Mouse (Mus musculus) adrenal gland, postnatal 10 days (tissue): ENCODE results near the gene Lrrc59. TPM values are rescaled to one million over a fixed set of nuclear protein-coding genes. Genes with fewer than 3 reads are reported as not detected.
A peak's percentile ranks its signal among the peaks of the same experiment; 100 is the strongest.
"Not testable (repeated sequence)": the region's sequence is repeated elsewhere in the genome, so short reads cannot be mapped to it uniquely, and the experiment has no call there.

ENCODE experiments used
- DNase-seq: peaks from one replicate; pipeline ENCODE4 v3.0.0; 2021; ENCODE audit warnings: mixed read lengths
- total RNA-seq, 2 experiments: library from RNA; stranded (reverse); gene quantifications; 2 replicates each; pipeline ENCODE4 v1.2.3; 2021

Lrrc59 gene
- total RNA-seq, 2 experiments from 2014 or later, result 101 to 119 TPM

DNA sequence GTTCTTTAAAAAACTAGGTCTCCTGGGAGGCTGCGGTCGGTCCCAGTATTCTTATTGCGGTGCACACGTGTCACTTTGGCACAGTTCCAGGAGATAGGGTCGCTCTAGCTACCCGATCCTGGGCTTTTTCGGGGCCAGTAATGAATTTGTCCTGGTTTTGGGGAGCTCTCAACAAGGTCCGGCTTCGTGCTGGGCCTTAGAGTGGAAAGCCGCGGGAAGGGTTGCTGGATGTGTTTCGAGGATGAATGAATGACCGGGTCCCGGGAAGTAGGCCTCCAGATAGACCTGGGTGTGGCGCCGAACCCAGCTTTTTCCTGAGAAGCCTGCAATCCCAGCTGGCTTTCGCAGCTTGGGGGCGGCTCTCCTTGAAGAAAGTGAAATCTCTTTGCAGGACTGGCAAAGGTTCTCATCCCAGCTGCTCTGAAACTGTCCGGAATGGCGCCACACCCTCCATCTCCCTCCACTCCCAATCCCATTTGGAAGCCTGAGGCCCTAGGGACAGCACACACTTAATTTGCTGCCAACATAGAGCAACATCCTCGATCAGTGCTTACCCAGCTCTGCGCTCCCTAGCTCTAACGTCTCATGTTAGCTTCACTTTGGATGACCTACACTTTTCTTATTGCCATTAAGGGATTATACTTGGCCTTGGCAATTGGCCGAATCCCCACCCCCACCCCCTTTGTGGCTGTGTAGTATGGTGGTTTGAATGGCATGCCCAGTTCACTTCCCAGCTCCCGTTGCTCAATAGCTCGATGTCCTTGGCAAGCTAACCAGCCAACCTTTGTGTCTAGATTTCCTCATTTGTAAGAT, 838 bp downstream of the Lrrc59 start:
- DNase-seq, result peak; percentile 78

DNA sequence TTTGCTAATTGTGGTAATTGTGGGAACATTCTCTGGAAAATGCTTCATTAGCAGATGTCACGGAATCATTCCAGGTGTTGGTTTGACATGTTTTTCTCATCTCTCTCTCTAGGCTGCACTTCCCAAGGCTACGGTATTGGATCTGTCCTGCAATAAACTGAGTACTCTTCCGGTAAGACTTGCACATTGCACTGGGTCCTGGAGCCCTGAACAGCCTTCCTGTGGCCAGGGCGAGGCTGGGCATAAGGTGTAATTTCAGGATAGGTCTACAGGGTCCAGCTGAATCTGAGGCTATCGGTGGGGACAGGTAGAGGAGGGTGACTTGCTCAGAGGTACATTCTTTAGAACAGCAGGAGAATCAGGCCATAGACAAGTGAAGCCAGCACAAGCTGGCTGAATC, 2.4 kb downstream of the Lrrc59 start:
- DNase-seq, result no peak

DNA sequence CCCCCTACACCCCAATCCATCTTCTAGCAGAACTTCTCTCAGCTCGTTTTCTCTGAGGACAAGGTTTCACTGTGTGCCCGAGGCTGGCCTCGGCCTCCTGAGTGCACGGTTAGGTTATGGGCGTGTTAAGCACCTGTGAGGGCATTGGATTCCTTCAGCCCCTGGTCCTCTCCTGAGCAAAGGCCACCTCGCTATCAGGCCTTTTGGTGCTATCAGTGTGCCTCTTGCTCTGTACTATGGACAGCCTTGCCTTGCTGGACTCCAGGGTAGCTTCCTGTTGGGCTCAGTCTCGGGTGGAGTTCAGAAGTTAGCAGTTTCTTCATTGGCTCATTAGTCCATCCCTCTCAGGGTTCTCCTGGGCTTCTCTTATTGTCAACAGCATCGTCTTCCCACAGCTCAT, 3.4 kb downstream of the Lrrc59 start:
- DNase-seq, result no peak

GRCm38 (mm10) chr11:94634431-94634830, 4.9 kb downstream of the Lrrc59 start:
- DNase-seq, result no peak

DNA sequence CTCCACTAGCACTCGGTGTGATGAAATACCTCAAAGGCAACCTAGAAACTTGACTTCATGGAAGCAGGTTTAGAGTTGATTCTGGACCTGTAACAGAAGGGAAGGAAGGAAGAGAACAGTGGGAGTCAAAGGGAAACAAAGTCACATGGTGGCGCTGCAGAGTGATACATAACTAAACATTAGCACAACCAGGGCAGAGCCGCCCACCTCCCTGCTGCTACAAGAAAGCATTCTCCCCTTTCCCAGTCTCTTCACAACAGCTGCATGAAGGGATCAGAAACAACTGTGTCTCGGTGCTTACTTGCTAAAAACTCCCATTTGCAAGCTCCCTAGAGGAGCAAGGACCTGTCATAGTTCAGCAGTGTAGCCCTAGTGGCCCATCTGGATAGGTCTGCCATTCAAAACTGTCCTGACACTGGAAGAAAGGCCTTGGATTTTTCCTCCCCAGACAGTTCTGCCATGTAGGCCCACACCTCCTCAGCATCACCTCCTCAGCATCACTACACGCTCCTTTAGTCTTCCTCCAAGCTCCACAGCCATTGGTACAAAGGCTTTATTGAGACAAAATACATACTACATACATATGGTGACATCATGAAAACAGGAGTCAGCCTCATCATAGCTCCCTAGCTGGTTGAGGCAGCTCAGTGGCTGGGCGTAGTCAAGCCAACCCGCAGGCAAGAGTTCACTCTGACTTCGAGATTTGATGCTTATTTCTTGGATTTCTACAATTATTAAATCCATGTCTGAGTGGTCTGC, 15.1 kb downstream of the Lrrc59 start:
- no peak for DNase-seq

DNA sequence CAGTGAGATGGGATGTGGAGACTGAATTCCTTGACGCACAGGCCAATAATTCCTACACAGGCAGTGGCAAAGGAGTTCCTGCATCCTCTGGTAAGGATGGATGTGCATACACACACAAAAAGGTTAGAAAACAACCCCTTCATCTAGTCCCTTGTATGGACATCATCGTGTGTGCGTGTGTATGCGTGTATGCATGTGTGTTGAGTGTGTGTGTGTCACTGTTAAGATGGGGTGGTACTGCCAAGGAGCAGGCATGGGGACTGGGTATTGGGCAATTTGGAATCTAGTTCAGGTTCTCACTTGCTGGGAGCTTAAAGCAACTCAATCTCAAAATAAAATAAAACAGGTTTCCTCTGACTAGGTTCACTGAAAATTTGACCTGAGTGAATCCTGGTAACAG, 16.9 kb downstream of the Lrrc59 start:
- DNase-seq, result no peak

DNA sequence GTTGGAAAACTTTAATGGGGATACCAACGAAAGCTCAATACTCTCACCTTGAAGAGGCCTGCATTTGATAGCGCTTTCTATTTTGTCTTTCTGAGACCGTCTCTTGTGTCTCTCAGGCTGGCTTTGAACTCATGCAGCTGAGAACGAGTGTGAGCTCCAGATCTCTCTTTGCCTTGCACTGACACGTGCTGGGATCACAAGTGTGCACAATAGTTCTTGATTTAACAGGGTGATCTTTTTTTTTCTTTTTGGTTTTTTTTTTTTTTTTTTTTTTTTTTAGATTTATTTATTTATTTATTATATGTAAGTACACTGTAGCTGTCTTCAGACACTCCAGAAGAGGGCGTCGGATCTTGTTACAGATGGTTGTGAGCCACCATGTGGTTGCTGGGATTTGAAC, 21.7 kb downstream of the Lrrc59 start:
- DNase-seq, result not testable (repeated sequence)

DNA sequence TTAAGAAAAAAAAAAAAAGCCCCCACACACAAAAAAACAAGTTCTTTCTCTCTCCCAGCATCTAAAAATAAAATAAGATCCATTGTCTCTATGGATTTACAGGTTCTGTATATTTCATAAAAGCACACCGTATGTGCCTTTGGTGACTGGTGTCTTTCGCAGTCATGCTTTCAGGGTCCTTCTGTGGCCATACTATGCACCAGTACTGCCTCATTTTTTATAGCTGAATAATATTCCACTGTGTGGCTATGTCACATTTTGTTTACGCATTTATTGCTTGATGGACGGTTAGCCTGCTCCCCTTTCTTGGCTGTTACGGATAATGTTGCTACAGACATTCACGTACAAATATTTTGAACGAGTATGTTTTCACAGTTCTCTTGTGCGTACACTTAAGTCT, 23.4 kb downstream of the Lrrc59 start:
- DNase-seq, result no peak

- peak; percentile 90 for DNase-seq
Measured at GRCm38 (mm10) chr11:94653663-94654436, 24.3 kb downstream of the Lrrc59 start, which contains the start of the genes Mrpl27 and Eme1. TSS of gene Mrpl27 (plus strand) at chr11:94653767. TSS of gene Eme1 (minus strand) at chr11:94653964.

GRCm38 (mm10) chr11:94661344-94661743, 31.8 kb downstream of the Lrrc59 start:
- no peak for DNase-seq

DNA sequence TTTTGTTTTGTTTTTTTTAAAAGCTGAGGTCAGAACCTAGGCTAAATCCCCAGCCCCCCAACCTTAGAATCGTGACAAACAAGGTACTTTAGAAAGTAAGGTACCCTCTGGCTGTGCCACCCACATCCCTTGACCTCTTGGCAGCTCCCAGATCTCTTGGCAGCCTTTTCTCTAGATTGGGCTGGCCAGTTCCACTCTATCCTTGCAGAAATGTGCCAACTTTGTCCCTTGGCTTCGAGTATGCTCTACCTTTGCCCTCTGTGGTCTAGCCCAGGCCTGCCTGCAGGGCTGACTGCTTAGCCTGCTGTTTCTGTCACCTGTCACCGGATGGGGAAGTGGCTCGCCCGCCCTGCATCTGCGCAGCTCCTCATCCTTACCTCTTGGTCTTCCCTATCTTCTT, 35.7 kb downstream of the Lrrc59 start:
- peak; percentile 54 for DNase-seq

DNA sequence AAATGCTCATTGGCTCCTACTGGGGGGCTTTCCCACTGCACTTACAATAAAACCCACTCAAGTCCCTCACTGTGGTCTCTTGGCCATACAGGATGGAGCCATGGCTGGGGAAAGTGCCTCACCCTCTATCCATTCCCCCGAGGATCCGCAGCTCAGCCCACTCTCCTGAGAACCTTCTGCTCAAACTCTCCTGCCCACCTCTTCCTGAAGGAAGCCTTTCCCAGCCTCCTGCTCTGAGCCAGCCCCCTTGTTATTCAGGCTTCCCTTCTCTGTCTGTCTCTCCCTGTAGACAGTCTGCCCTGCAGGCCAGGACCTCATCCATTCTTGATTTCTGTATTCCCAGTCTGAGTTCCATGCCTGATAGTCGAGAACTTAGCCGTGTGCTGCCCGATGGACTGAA, 45.4 kb downstream of the Lrrc59 start:
- no peak for DNase-seq

GRCm38 (mm10) chr11:94675446-94675845, 45.9 kb downstream of the Lrrc59 start:
- no peak for DNase-seq

GRCm38 (mm10) chr11:94676308-94676707, 46.7 kb downstream of the Lrrc59 start:
- no peak for DNase-seq

- peak; percentile 97 for DNase-seq
Measured at GRCm38 (mm10) chr11:94676754-94677606, 47.4 kb downstream of the Lrrc59 start, which contains the start of gene Xylt2. TSS of gene Xylt2 (minus strand) at chr11:94677515.

GRCm38 (mm10) chr11:94677607-94678145, 48.1 kb downstream of the Lrrc59 start:
- no peak for DNase-seq

DNA sequence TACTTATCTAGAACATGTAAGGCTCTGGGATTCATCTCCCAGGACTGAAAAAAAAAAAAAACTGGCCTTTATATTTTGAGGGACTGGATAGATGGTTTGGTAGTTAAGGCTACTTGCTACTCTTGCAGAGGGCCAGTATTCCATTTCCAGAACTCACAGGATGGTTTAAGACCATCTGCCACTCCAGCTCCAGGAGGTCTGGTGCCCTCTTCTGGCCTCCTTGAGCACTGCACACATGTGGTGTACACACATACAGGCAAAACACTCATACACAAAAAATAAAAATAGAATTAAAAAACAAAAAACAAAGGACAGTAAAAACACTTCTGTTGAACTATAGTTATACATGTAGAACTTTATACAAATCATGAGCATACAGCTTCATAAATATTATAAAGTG, 51.1 kb downstream of the Lrrc59 start:
- no peak for DNase-seq

- DNase-seq, result no peak
Measured at GRCm38 (mm10) chr11:94681640-94682039, 52.1 kb downstream of the Lrrc59 start.

DNA sequence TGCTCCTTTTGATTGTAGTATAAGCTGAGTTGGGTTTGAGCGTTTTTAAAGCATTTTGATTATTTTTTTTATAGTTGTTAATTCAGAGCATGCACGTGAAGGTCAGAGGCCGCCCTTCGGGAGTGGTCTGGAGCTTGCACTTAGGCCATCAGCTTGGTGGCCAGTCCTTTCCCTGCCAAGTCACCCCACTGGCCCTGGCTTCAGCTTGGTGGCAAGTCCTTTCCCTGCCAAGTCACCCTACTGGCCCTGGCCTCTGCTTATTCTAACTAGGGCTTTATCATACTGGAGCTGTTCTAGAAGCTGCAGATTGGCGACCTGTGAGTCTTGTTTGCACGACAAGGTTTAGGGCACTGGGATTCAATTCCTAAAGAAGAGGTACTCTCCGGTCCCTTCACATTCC, 52.9 kb downstream of the Lrrc59 start:
- DNase-seq, result no peak

DNA sequence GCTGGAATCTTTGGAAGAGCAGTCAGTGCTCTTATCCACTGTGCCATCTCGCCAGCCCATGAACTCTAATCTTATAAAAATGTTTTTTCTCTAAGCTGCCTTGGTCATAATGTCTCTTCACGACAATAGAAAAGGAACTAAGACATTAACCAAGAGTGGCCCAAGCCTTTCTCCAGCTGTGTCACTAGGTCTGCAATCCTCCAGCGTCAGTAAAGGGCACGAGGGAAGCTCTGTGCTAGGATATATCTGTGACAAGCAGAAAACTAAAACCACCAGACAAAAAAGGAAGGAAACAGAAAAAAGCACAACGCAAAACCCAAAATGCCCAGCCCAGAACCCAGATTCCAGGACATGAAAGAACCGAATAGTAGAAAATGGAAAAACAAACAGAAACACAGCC, 57.6 kb downstream of the Lrrc59 start:
- DNase-seq, result no peak

- not testable (repeated sequence) for DNase-seq
Measured at GRCm38 (mm10) chr11:94692502-94692901, 62.9 kb downstream of the Lrrc59 start.
